Mouse (Mus musculus) forebrain, embryonic 14.5 days (tissue): ENCODE measurements at regions not wholly inside any gene's neighbourhood (a gene's known extent, or its start where the extent isn't known, plus 50 kb on each side); places are given as distances from the start of the nearest gene placed in this dataset.

Source experiments
- ATAC-seq: fragments of 200-750 bp; cut with Nextera tagmentation; 2 replicates; pipeline ENCODE4 v1.8.0; 2017; ENCODE audit warnings: mild to moderate bottlenecking, moderate library complexity
- DNase-seq: peaks from one replicate; pipeline ENCODE4 v3.0.0-alpha.2; 2015; ENCODE audit warnings: low spot score
- H3K27ac ChIP-seq: fragments of 300-500 bp; sonication (generic); 2 replicates; pipeline ENCODE4 v1.5.1; 2014; ENCODE audit warnings: low read depth, mild to moderate bottlenecking, control low read depth, low read length, moderate library complexity
- H3K27me3 ChIP-seq: fragments of 300-500 bp; sonication (generic); replicated peaks from 2 replicates; pipeline ENCODE4 v1.6.1; 2014; ENCODE audit warnings: low read length, control low read depth, mixed read lengths; ENCODE audit not compliant: control insufficient read depth, insufficient read depth
- H3K36me3 ChIP-seq: fragments of 300-500 bp; sonication (generic); 2 replicates; pipeline ENCODE4 v1.6.1; 2014; ENCODE audit warnings: low read length, control low read depth; ENCODE audit not compliant: control insufficient read depth, insufficient read depth
- H3K4me1 ChIP-seq: fragments of 300-500 bp; sonication (generic); 2 replicates; pipeline ENCODE4 v1.6.1; 2014; ENCODE audit warnings: antibody characterized with exemption, low read length, control low read depth; ENCODE audit not compliant: control insufficient read depth, insufficient read depth
- H3K4me2 ChIP-seq: fragments of 300-500 bp; sonication (generic); 2 replicates; pipeline ENCODE4 v1.6.1; 2014; ENCODE audit warnings: mild to moderate bottlenecking, control low read depth, low read length
- H3K4me3 ChIP-seq: fragments of 300-500 bp; sonication (generic); 2 replicates; pipeline ENCODE4 v1.5.1; 2014; ENCODE audit warnings: low read depth, low read length, control low read depth
- H3K9ac ChIP-seq: fragments of 300-500 bp; sonication (generic); 2 replicates; pipeline ENCODE4 v1.6.1; 2014; ENCODE audit warnings: mild to moderate bottlenecking, low read length, control low read depth, moderate library complexity
- H3K9me3 ChIP-seq: fragments of 300-500 bp; sonication (generic); replicated peaks from 2 replicates; pipeline ENCODE4 v1.6.1; 2016; ENCODE audit warnings: low read length, control low read depth, mixed read lengths; ENCODE audit not compliant: control insufficient read depth
- WGBS: fragments of 180-500 bp; shearing (Covaris S2); extraction: QIAGEN DNeasy Blood & Tissue Kit; methylation state at CpG from one replicate; pipeline ENCODE4 v1.1.7; 2014; 5-methylcytosine and 5-hydroxymethylcytosine counted together

GRCm38 (mm10) chr12:106527699-106528434, 517.8 kb downstream of the Vrk1 start:
- no peaks in the 10 kb centered on the region for H3K27me3 ChIP-seq
- peak; percentile 76 for DNase-seq
- H3K9ac ChIP-seq: peak overlapping the region; percentile 35; the same call in 1 of the 2 replicates
- peak overlapping the region; percentile 33; the same call in 1 of the 2 replicates for H3K4me2 ChIP-seq
- peak; percentile 42 for ATAC-seq
- H3K9me3 ChIP-seq: no peaks in the 10 kb centered on the region
- 5% methylated on average over 20 of the region's 20 CpGs for WGBS
- H3K4me1 ChIP-seq: peaks cover 15% of the 10 kb centered on the region
- peak overlapping the region; percentile 86 for H3K27ac ChIP-seq
- no peak overlapping the region for H3K4me3 ChIP-seq
- H3K36me3 ChIP-seq: no peaks in the 10 kb centered on the region

DNA sequence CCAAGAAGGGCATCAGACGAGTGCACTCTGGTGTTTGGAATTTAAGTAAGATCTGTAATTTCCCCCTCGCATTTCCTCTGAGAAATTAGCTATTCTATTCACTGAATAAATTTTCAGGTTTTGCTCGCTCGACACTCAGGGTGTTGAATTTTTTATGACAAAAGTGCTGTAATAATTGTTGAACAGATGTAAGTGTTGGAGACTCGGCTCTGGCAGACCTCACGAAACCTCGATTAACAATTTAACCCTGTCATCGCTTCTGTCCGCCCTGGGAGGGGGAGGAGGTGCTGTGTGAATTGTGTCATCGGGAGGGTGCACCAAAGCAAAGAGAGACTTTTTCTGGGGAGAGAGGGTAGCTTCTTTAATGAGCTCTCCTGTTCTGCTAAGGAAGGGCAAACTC, 518.5 kb downstream of the Vrk1 start:
- Histone ChIP-seq H3K4me3 (no peak overlapping the region), H3K27ac (peak overlapping the region; percentile 86), H3K36me3 (no peaks in the 10 kb centered on the region), H3K9me3 (no peaks in the 10 kb centered on the region), H3K27me3 (no peaks in the 10 kb centered on the region), H3K4me1 (peaks cover 15% of the 10 kb centered on the region), H3K9ac (no peak overlapping the region), H3K4me2 (peak overlapping the region; percentile 33; the same call in 1 of the 2 replicates)
- ATAC-seq: peak; percentile 65
- DNase-seq: peak; percentile 85
- 22% methylated on average over 10 of the region's 10 CpGs for WGBS

- Histone ChIP-seq H3K4me3 (no peak overlapping the region), H3K4me2 (no peak overlapping the region), H3K9ac (no peak overlapping the region), H3K27me3 (no peaks in the 10 kb centered on the region), H3K36me3 (no peaks in the 10 kb centered on the region), H3K4me1 (peaks cover 15% of the 10 kb centered on the region), H3K27ac (peak overlapping the region; percentile 81; the same call in 1 of the 2 replicates), H3K9me3 (no peaks in the 10 kb centered on the region)
- ATAC-seq (peak; percentile 90), DNase-seq (peak; percentile 85)
- 38% methylated on average over 11 of the region's 11 CpGs for WGBS
These were observed 519.1 kb downstream of the Vrk1 start for GRCm38 (mm10) chr12:106529175-106529574.

DNA sequence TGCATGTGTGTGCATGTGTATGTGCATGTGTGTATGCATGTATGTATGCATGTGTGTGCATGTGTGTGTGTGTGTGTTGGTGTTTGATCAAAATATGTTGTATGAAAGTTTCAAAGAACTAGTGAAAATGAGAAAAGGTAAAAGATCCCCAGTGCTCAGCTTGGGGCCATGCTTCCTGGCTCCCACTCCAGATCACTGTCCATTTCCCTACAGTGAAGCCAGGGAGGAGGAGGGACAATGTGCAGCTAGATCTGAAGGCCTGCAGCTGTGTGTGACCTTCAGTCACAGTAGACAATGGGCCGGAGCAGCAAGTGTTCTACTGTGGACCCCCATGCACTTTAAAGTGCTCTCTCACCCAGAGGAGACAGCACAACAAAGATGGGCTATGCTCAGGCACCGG, 525.1 kb downstream of the Vrk1 start:
- Histone ChIP-seq H3K27me3 (no peaks in the 10 kb centered on the region), H3K9me3 (peaks cover 4% of the 10 kb centered on the region; the same call in 1 of the 2 replicates), H3K4me2 (no peak overlapping the region), H3K9ac (no peak overlapping the region), H3K4me3 (no peak overlapping the region), H3K36me3 (no peaks in the 10 kb centered on the region), H3K4me1 (peaks cover 11% of the 10 kb centered on the region), H3K27ac (peak overlapping the region; percentile 27; the same call in 1 of the 2 replicates)
- ATAC-seq (no peak), DNase-seq (no peak)
- WGBS: 34% methylated on average over 2 of the region's 2 CpGs

DNA sequence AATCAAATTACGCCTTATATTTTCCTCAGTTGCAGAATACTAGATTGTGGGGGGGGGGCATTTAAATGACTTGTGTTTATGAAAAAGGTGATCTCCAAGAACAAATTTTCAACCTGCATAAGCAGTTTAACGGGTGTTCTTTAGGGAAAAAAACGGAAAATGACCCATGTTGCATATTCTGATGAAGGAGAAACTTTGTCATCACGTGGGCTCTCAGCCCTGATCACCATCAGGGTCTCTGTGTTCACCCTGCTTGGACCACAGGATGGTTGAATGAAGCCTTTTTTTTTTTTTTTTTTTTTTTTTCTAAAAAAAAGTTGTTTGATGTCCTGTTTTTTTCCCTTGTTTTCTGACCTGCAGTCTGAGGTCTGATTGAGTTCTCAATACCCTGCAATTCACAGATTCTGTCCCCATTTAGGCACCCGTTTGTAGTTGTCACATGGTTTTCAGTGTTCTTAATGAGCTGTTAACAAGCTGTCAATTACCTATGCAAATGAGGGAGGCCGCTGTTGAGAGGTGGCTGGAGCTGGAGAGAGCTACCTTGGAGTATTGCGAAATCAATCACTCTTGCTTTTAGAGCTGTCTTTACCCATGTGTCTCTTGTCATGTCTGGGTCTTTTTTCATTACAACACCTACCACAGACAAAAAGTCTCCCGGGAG, 525.7 kb downstream of the Vrk1 start:
- H3K4me1 ChIP-seq: peaks cover 11% of the 10 kb centered on the region
- H3K9me3 ChIP-seq: peaks cover 4% of the 10 kb centered on the region; the same call in 1 of the 2 replicates
- H3K4me2 ChIP-seq: peak overlapping the region; percentile 26; the same call in 1 of the 2 replicates
- 14% methylated on average over 8 of the region's 8 CpGs for WGBS
- H3K9ac ChIP-seq: no peak overlapping the region; the same call in 1 of the 2 replicates
- H3K36me3 ChIP-seq: no peaks in the 10 kb centered on the region
- no peak overlapping the region for H3K4me3 ChIP-seq
- peak overlapping the region; percentile 85 for H3K27ac ChIP-seq
- DNase-seq (peak; percentile 92), ATAC-seq (peak; percentile 96)
- no peaks in the 10 kb centered on the region for H3K27me3 ChIP-seq

DNA sequence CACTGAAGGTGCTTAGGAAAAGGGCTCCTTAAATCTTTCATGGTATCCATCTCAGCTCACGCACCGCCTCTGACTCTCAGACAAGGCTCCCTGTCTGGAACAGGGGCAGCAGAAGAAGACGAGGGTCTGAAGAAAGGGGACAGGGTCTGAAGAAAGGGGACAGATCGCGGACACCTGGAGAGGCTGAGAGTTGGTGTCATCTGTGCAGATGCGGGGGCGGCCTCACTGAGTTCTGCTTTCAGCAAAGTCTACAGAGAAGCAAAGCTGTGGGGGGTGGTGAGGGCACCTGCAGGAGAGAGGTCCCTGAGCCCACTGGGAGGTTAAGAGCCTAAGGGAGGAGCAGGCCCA, 526.2 kb downstream of the Vrk1 start:
- DNase-seq (no peak), ATAC-seq (no peak)
- Histone ChIP-seq H3K27me3 (no peaks in the 10 kb centered on the region), H3K4me1 (peaks cover 11% of the 10 kb centered on the region), H3K9me3 (peaks cover 4% of the 10 kb centered on the region; the same call in 1 of the 2 replicates), H3K9ac (no peak overlapping the region; the same call in 1 of the 2 replicates), H3K4me3 (no peak overlapping the region), H3K27ac (peak overlapping the region; percentile 85), H3K36me3 (no peaks in the 10 kb centered on the region), H3K4me2 (peak overlapping the region; percentile 26; the same call in 1 of the 2 replicates)
- WGBS: 6% methylated on average over 7 of the region's 7 CpGs

DNA sequence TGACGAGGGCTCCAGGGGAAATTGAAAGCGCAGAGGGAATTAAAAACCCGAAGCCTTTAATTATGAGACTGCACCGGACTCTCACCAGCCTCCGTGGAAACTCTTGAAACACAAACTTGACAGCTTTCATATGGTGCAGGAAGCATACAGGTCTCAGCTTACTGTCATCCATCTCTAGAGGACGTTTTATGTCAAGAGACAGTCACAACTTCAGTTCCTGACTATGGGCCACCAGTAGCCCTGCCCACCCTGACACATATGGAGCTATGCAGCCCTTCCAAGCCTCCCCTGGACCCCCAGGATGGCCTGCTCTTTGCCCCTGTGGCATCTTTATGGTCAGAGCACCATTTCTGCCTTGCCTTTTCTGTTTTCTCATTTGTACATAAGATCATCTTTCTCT, 530.0 kb downstream of the Vrk1 start:
- H3K4me3 ChIP-seq: no peak overlapping the region
- no peak for DNase-seq
- H3K4me2 ChIP-seq: no peak overlapping the region
- H3K36me3 ChIP-seq: no peaks in the 10 kb centered on the region
- no peaks in the 10 kb centered on the region for H3K27me3 ChIP-seq
- H3K4me1 ChIP-seq: peaks cover 10% of the 10 kb centered on the region
- no peak overlapping the region for H3K27ac ChIP-seq
- H3K9me3 ChIP-seq: peaks cover 4% of the 10 kb centered on the region; the same call in 1 of the 2 replicates
- 59% methylated on average over 6 of the region's 6 CpGs for WGBS
- H3K9ac ChIP-seq: no peak overlapping the region
- ATAC-seq: no peak

GRCm38 (mm10) chr12:106559566-106559965, 549.5 kb downstream of the Vrk1 start:
- Histone ChIP-seq H3K9me3 (no peaks in the 10 kb centered on the region), H3K4me1 (no peaks in the 10 kb centered on the region), H3K27ac (no peak overlapping the region), H3K9ac (no peak overlapping the region), H3K4me3 (no peak overlapping the region), H3K36me3 (no peaks in the 10 kb centered on the region), H3K27me3 (no peaks in the 10 kb centered on the region), H3K4me2 (no peak overlapping the region)
- 78% methylated on average over 9 of the region's 9 CpGs for WGBS
- 0 out of 2 replicates have a peak, but pooled peaks have one; percentile 20 for ATAC-seq
- no peak for DNase-seq

DNA sequence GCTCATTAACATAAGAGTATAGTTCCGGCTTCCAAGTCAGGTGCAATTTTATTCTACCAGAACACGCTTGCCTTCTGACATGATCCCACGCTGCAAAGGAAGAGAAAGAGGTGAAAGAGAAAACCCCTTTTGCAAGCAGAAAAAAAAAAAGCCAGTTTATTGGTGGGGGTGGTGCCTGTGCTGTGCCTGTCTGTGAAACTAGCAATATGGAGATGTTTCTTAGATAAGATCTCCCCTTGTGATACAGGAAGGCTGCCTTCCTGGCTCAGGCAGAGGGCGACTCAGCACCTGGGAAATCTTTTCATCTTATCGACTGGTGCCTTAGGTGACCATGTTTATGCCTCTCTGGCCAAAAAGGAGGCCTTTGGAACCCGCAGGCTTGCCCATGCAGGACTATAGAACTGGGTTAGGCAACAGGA, 555.2 kb downstream of the Vrk1 start:
- ATAC-seq (no peak), DNase-seq (no peak)
- H3K9ac ChIP-seq: no peak overlapping the region
- H3K9me3 ChIP-seq: no peaks in the 10 kb centered on the region
- WGBS: 34% methylated on average over 6 of the region's 6 CpGs
- no peak overlapping the region for H3K4me2 ChIP-seq
- no peaks in the 10 kb centered on the region for H3K36me3 ChIP-seq
- no peak overlapping the region for H3K27ac ChIP-seq
- no peaks in the 10 kb centered on the region for H3K27me3 ChIP-seq
- H3K4me3 ChIP-seq: no peak overlapping the region
- H3K4me1 ChIP-seq: no peaks in the 10 kb centered on the region
